Mouse (Mus musculus) limb, embryonic 14.5 days (tissue): ENCODE results near the gene Slc37a2. TPM values are rescaled to one million over a fixed set of nuclear protein-coding genes. Genes with fewer than 3 reads are reported as not detected.
A peak's percentile ranks its signal among the peaks of the same experiment; 100 is the strongest.

Experiments used
- ATAC-seq: fragments of 200-750 bp; cut with Nextera tagmentation; 2 replicates; pipeline ENCODE4 v1.8.0; 2017; ENCODE audit warnings: low read depth, moderate number of reproducible peaks, moderate TSS enrichment; ENCODE audit not compliant: low FRiP score
- DNase-seq: peaks from one replicate; pipeline ENCODE4 v3.0.0-alpha.2; 2015; ENCODE audit warnings: low spot score
- H3K27ac ChIP-seq: fragments of 300-500 bp; sonication (generic); replicated peaks from 2 replicates; pipeline ENCODE4 v1.5.1; 2014; ENCODE audit warnings: low read depth, mild to moderate bottlenecking, low read length, moderate library complexity, mixed read lengths
- H3K27me3 ChIP-seq: fragments of 300-500 bp; sonication (generic); 2 replicates; pipeline ENCODE4 v1.6.1; 2014; ENCODE audit warnings: low read length, mixed read lengths; ENCODE audit not compliant: control insufficient read depth, insufficient read depth
- H3K36me3 ChIP-seq: fragments of 300-500 bp; sonication (generic); 2 replicates; pipeline ENCODE4 v1.6.1; 2014; ENCODE audit warnings: mild to moderate bottlenecking, low read length, moderate library complexity, mixed read lengths; ENCODE audit not compliant: control insufficient read depth, insufficient read depth
- H3K4me1 ChIP-seq: fragments of 300-500 bp; sonication (generic); 2 replicates; pipeline ENCODE4 v1.6.1; 2014; ENCODE audit warnings: antibody characterized with exemption, low read length, mixed read lengths; ENCODE audit not compliant: control insufficient read depth, insufficient read depth
- H3K4me2 ChIP-seq: fragments of 300-500 bp; sonication (generic); replicated peaks from 2 replicates; pipeline ENCODE4 v1.6.1; 2014; ENCODE audit warnings: low read depth, mild to moderate bottlenecking, low read length, moderate library complexity; ENCODE audit not compliant: severe bottlenecking
- H3K4me3 ChIP-seq: fragments of 300-500 bp; sonication (generic); replicated peaks from 2 replicates; pipeline ENCODE4 v1.5.1; 2014; ENCODE audit warnings: low read length
- H3K9ac ChIP-seq: fragments of 300-500 bp; sonication (generic); 2 replicates; pipeline ENCODE4 v1.6.1; 2014; ENCODE audit warnings: mild to moderate bottlenecking, low read depth, low read length, moderate library complexity; ENCODE audit not compliant: severe bottlenecking
- H3K9me3 ChIP-seq: fragments of 300-500 bp; sonication (generic); 2 replicates; pipeline ENCODE4 v1.6.1; 2016; ENCODE audit warnings: low read length; ENCODE audit not compliant: control insufficient read depth
- POLR2A ChIP-seq: fragments of 200-500 bp; IDR thresholded peaks from 2 replicates; pipeline ENCODE4 v1.8.0; 2012; ENCODE audit warnings: inconsistent platforms, mild to moderate bottlenecking, moderate library complexity, borderline replicate concordance; ENCODE audit not compliant: insufficient read depth, insufficient read length; ENCODE audit errors: extremely low read depth
- WGBS: fragments of 180-500 bp; shearing (Covaris S2); extraction: QIAGEN DNeasy Blood & Tissue Kit; methylation state at CpG from one replicate; pipeline ENCODE4 v1.1.7; 2014; 5-methylcytosine and 5-hydroxymethylcytosine counted together
- polyA plus RNA-seq, 2 experiments: library from polyadenylated mRNA; depleted of rRNA in 1 of 2; stranded (reverse) in 1 of 2; unstranded in 1 of 2; fragments of >200 nt; fragmentation: Nextera tagmentation in 1 of 2; extraction: Ambion mirVana in 1 of 2; gene quantifications; 2 replicates each; pipeline versions ENCODE4 v1.2.1 to v1.2.3; 2012 to 2014

Gene Slc37a2
- polyA plus RNA-seq, 2 experiments: 3.2 TPM

GRCm38 (mm10) chr9:37214327-37215060, 41.0 kb downstream of the Slc37a2 start:
- Histone ChIP-seq H3K27me3 (no peaks in the 10 kb centered on the region), H3K9me3 (no peaks in the 10 kb centered on the region), H3K4me1 (no peaks in the 10 kb centered on the region), H3K4me3 (no peak overlapping the region), H3K4me2 (no peak overlapping the region), H3K9ac (no peak overlapping the region), H3K27ac (no peak overlapping the region), H3K36me3 (no peaks in the 10 kb centered on the region)
- ATAC-seq (no peak), DNase-seq (no peak)
- TF ChIP-seq POLR2A: no peak
- WGBS: 85% methylated on average over 9 of the region's 9 CpGs

GRCm38 (mm10) chr9:37213060-37213738, 42.3 kb downstream of the Slc37a2 start:
- no peak for DNase-seq
- H3K4me2 ChIP-seq: no peak overlapping the region
- peaks cover 4% of the 10 kb centered on the region; the same call in 1 of the 2 replicates for H3K4me1 ChIP-seq
- ATAC-seq: no peak
- no peaks in the 10 kb centered on the region for H3K27me3 ChIP-seq
- WGBS: 82% methylated on average over 13 of the region's 13 CpGs
- H3K36me3 ChIP-seq: no peaks in the 10 kb centered on the region
- TF ChIP-seq POLR2A: no peak
- H3K4me3 ChIP-seq: no peak overlapping the region
- H3K9ac ChIP-seq: no peak overlapping the region
- H3K9me3 ChIP-seq: no peaks in the 10 kb centered on the region
- no peak overlapping the region for H3K27ac ChIP-seq

GRCm38 (mm10) chr9:37207929-37208411, 47.6 kb downstream of the Slc37a2 start, which contains the start of gene Tmem218:
Gene Tmem218 (plus strand): TSS chr9:37208223.
- ATAC-seq: peak; percentile 100
- Histone ChIP-seq H3K4me1 (peaks cover 6% of the 10 kb centered on the region; the same call in 1 of the 2 replicates), H3K27ac (peak within 1 kb of the TSS; percentile 69), H3K9me3 (no peaks in the 10 kb centered on the region), H3K36me3 (no peaks in the 10 kb centered on the region), H3K4me2 (peak within 1 kb of the TSS; percentile 76), H3K4me3 (peak within 1 kb of the TSS; percentile 65), H3K9ac (peak within 1 kb of the TSS; percentile 73), H3K27me3 (no peaks in the 10 kb centered on the region)
- TF ChIP-seq POLR2A: peak; percentile 53; the same call in 1 of the 2 replicates
- under 1% methylated on average over 21 of the region's 21 CpGs for WGBS
- peak; percentile 99 for DNase-seq

- H3K4me3 ChIP-seq: no peak overlapping the region
- no peak overlapping the region for H3K27ac ChIP-seq
- 48% methylated on average over 5 of the region's 5 CpGs for WGBS
- H3K4me2 ChIP-seq: no peak overlapping the region
- no peaks in the 10 kb centered on the region for H3K27me3 ChIP-seq
- no peak for TF ChIP-seq POLR2A
- no peaks in the 10 kb centered on the region for H3K9me3 ChIP-seq
- no peak for DNase-seq
- no peak overlapping the region for H3K9ac ChIP-seq
- H3K4me1 ChIP-seq: peaks cover 5% of the 10 kb centered on the region; the same call in 1 of the 2 replicates
- ATAC-seq: no peak
- H3K36me3 ChIP-seq: no peaks in the 10 kb centered on the region
These were observed 51.7 kb downstream of the Slc37a2 start for GRCm38 (mm10) chr9:37203884-37204283.

- no peaks in the 10 kb centered on the region for H3K36me3 ChIP-seq
- ATAC-seq (no peak), DNase-seq (no peak)
- no peak overlapping the region for H3K4me3 ChIP-seq
- H3K4me1 ChIP-seq: no peaks in the 10 kb centered on the region
- no peaks in the 10 kb centered on the region for H3K9me3 ChIP-seq
- no peak for TF ChIP-seq POLR2A
- H3K27ac ChIP-seq: no peak overlapping the region
- no peak overlapping the region for H3K9ac ChIP-seq
- WGBS: 65% methylated on average over 5 of the region's 5 CpGs
- H3K27me3 ChIP-seq: no peaks in the 10 kb centered on the region
- no peak overlapping the region for H3K4me2 ChIP-seq
These were observed 55.1 kb downstream of the Slc37a2 start for GRCm38 (mm10) chr9:37200414-37200813.
